Mouse (Mus musculus): ENCODE measurements around the gene Nufip1.
A peak's percentile ranks its signal among the peaks of the same experiment; 100 is the strongest.

Nufip1 gene

GRCm38 (mm10) chr14:76110396-76111221, at the start of gene Nufip1, which contains the start of gene Gpalpp1:
Gene Nufip1, plus strand, starts transcription at chr14:76110891.
Gene Gpalpp1, minus strand, starts transcription at chr14:76110760.
- DNase-seq (ENCODE audit: low spot score), result peak; percentile 82

- no peak for DNase-seq (ENCODE audit: low spot score)
Observed at GRCm38 (mm10) chr14:76067237-76067636, 43.5 kb upstream of the Nufip1 start.

GRCm38 (mm10) chr14:76068296-76068695, 42.4 kb upstream of the Nufip1 start:
- no peak for DNase-seq (ENCODE audit: low spot score)

- DNase-seq (ENCODE audit: low spot score), result no peak
Observed at GRCm38 (mm10) chr14:76069296-76069695, 41.4 kb upstream of the Nufip1 start.

GRCm38 (mm10) chr14:76072626-76073025, 38.1 kb upstream of the Nufip1 start:
- DNase-seq (ENCODE audit: low spot score), result no peak

- no peak for DNase-seq (ENCODE audit: low spot score)
Observed at GRCm38 (mm10) chr14:76074206-76074605, 36.5 kb upstream of the Nufip1 start.

GRCm38 (mm10) chr14:76075721-76076120, 35.0 kb upstream of the Nufip1 start:
- DNase-seq (ENCODE audit: low spot score), result no peak

- no peak for DNase-seq (ENCODE audit: low spot score)
Observed at GRCm38 (mm10) chr14:76076602-76077001, 34.1 kb upstream of the Nufip1 start.

- peak; percentile 25 for DNase-seq (ENCODE audit: low spot score)
Observed at GRCm38 (mm10) chr14:76077088-76077491, 33.6 kb upstream of the Nufip1 start.

- DNase-seq (ENCODE audit: low spot score), result no peak
Observed at GRCm38 (mm10) chr14:76081451-76081850, 29.2 kb upstream of the Nufip1 start.

- DNase-seq (ENCODE audit: low spot score), result no peak
Observed at GRCm38 (mm10) chr14:76082086-76082636, 28.5 kb upstream of the Nufip1 start.

GRCm38 (mm10) chr14:76084188-76084587, 26.5 kb upstream of the Nufip1 start:
- no peak for DNase-seq (ENCODE audit: low spot score)

- DNase-seq (ENCODE audit: low spot score), result no peak
Observed at GRCm38 (mm10) chr14:76097244-76097643, 13.4 kb upstream of the Nufip1 start.

- DNase-seq (ENCODE audit: low spot score), result no peak
Observed at GRCm38 (mm10) chr14:76097815-76098214, 12.9 kb upstream of the Nufip1 start.

GRCm38 (mm10) chr14:76099543-76099942, 11.1 kb upstream of the Nufip1 start:
- no peak for DNase-seq (ENCODE audit: low spot score)

GRCm38 (mm10) chr14:76115744-76116143, 5.1 kb downstream of the Nufip1 start:
- DNase-seq (ENCODE audit: low spot score), result no peak

- no peak for DNase-seq (ENCODE audit: low spot score)
Observed at GRCm38 (mm10) chr14:76118963-76119362, 8.3 kb downstream of the Nufip1 start.

- no peak for DNase-seq (ENCODE audit: low spot score)
Observed at GRCm38 (mm10) chr14:76120472-76120871, 9.8 kb downstream of the Nufip1 start.

GRCm38 (mm10) chr14:76121901-76122662, 11.4 kb downstream of the Nufip1 start:
- peak; percentile 21 for DNase-seq (ENCODE audit: low spot score)

- DNase-seq (ENCODE audit: low spot score), result no peak
Observed at GRCm38 (mm10) chr14:76122663-76123058, 12.0 kb downstream of the Nufip1 start.

GRCm38 (mm10) chr14:76127311-76127710, 16.6 kb downstream of the Nufip1 start:
- DNase-seq (ENCODE audit: low spot score), result no peak

GRCm38 (mm10) chr14:76128174-76128573, 17.5 kb downstream of the Nufip1 start:
- no peak for DNase-seq (ENCODE audit: low spot score)

GRCm38 (mm10) chr14:76134975-76135374, 24.3 kb downstream of the Nufip1 start:
- DNase-seq (ENCODE audit: low spot score), result no peak
